Mouse (Mus musculus): ENCODE measurements around the gene Pvr. TPM values are rescaled to one million over a fixed set of nuclear protein-coding genes. Genes with fewer than 3 reads are reported as not detected.
A peak's percentile ranks its signal among the peaks of the same experiment; 100 is the strongest.

Gene Pvr
- 10 to 100 TPM; 10.7 to 13.3 TPM for total RNA-seq (2021)

DNA sequence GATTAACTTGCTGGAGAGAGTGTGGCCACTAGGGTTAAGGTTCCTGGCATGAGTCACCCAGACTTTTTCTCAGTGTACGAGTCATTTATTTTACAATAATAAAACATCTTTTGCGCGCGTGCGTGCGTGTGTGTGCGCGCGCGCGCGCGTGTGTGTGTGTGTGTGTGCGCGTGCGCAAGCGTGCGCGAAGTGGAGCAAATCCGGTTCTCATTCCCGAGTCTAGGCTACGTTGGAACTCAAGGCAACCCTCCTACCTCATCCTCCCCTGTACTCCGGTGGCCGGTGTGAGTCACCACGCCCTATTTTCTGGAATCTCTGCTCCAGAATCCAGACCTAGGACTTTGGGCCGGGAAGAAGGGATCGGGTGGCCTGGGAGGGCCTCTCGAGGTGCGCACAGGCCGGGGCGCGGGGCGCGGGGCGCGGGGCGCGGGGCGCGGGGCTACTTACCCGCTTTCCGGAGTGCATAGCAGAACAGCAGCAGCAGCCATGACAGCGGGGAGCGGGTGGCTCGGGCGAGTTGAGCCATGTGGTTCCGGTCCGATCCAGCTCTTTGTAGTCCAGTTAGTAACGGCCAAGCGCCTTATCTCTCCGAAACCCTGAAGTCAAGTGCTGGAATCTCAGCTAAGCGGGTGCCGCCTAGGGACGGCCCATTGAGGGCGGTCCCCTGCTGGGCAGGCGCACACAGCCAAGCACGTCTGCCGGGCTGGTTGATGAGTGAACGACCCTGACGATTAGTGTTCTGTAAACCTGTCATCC lies at the start of gene Pvr:
Pvr (minus strand) TSS at position 655 of the 756 bp plus-strand sequence.
- intact Hi-C loops (cut with DNase I), result no loop called here
- peak; percentile 79 to 88 for DNase-seq (ENCODE audit: low spot score in 2 of 2)

DNA sequence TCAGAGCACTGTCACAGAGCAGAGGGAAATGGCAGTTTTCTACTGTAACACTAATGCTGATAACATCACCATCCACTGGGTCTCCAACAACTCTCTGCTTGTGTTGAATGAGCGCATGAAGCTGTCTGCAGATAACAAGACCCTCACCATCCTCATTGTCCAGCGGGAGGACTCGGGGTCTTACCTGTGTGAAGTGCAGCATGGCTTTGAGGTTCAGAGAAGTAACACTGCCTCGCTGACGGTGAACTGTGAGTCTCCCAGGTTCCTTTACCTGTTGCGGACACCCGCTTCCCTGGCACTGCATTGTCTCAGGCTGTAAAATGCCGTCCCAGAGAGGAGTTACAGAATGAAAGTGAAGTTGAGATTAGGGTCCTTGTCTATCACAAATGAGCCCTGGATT lies 49.2 kb upstream of the Pvr start:
- no peak for DNase-seq (ENCODE audit: low spot score in 2 of 2)
- intact Hi-C loops (cut with DNase I), result no loop called here

DNA sequence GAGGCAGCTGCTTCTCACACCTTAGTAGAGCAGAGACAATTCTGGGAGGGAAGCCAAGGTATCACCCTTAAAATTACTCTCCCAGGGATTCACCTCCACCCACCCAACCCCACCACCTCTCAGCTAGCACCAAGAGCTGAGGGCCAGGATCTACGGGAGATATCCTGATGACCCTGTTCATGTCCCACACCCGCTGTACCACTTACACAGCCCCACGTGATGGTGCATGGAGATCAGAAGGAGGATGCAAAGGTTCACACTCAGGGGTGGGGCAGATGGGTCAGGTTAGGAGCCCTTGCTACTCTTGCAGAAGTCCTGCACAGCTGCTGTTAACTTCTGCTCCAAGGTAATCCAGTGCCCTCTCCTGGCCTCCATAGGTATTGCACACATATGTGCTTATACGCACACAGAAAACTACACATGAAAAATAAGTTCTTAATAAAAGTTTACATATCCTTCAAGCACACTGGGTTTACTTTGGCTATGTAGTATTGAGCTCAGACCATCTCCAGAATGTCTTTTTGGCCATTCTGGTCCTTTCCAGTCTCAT lies 48.7 kb upstream of the Pvr start:
- intact Hi-C loops (cut with DNase I), result no loop called here
- no peak for DNase-seq (ENCODE audit: low spot score in 2 of 2)

DNA sequence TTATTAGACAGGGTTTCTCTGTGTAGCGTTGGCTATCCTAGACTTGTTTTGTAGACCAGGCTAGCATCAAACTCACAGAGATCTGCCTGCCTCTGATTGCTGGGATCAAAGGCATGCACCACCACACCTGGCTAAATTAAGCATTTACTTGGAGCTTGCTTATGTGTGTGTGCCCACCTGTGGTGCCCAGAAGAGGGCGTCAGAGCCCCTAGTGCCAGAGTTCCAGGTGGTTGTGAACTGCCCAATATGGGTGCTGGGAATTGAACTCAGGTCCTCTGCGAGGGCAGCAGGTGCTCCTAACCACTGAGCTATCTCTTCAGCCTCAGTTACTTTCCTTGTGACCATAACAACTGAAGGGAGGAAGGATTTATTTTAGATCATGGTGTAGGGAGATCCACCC lies 48.1 kb upstream of the Pvr start:
- no peak for DNase-seq (ENCODE audit: low spot score in 2 of 2)
- intact Hi-C loops (cut with DNase I), result no loop called here

DNA sequence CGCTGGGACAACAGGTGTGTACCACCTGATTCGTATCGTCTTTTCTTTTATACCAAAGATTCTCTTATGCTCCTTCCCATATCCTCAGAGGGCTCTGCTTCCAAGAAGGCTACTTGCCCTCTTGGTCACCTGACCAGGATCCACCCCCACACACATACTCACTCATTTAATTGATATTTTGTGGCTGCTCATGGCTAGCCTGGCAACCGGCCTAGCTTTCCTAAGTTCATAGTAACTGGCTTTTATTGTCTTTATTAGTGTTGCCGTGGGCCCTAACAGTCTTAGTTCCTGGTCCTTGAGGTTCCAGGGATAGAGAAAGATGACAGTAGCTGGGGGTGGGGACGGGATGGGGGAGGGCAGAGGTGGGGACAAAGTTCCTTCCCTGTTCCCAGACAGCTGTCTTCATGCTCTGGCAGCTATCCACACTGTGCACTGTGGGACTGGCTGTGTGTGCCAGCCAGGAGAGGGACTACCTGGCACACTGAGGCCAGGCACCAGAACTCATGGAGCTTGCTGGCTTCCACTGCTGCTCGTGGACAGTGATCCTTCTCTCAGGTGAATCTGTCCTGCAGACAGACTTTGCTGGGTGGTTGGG lies 44.1 kb upstream of the Pvr start, which contains the start of gene Ceacam20:
Ceacam20 (plus strand) TSS at position 428 of the 595 bp plus-strand sequence.
- intact Hi-C loops (cut with DNase I), result no loop called here
- DNase-seq (ENCODE audit: low spot score in 2 of 2), result no peak

DNA sequence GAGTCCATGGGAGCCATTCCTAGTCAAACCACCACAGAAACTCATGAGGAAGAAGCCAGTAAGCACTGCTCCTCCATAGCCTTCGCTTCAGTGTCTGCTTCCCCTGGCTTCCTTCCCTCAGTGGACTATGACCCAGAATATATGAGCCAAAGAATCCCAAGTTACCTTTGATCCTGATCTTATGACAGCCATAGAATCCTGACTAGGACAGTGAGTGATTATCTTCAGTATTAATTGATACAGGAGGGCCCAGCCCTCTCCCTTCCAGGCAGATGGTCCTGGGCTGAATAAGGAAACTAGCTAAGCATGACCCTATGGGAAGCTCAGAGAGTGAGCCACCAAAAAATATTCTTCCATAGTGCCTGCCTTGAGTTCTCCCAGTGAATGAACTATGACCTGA lies 41.5 kb upstream of the Pvr start:
- intact Hi-C loops (cut with DNase I), result no loop called here
- DNase-seq (ENCODE audit: low spot score in 2 of 2), result no peak

DNA sequence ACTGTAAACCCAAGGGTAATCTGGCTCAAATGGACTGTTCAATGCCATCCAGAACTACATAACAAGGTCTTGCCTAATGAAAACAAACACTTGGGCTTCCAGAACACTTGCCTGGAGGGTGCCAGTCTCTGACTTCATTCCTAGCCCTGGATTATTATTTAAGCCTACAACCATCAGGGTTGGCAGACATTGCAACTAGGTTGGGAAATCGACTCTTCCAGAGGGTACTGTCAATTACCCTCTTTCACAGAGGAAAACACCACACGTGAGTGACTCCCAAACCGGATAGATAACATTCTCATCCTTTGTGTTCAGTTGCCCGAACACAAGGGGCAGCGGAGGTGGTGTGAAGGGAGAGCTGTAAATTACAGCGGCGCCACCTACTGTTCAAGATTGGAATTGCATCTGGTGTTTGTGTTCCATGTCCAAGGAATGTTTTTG lies 35.4 kb upstream of the Pvr start:
- DNase-seq (ENCODE audit: low spot score in 2 of 2), result peak; percentile 87 to 92
- intact Hi-C loops (cut with DNase I), result loop anchor here (1.0 to 5.0 kb wide), 2 partner anchors 46 to 154 kb away; no protein-coding TSS in a partner anchor

DNA sequence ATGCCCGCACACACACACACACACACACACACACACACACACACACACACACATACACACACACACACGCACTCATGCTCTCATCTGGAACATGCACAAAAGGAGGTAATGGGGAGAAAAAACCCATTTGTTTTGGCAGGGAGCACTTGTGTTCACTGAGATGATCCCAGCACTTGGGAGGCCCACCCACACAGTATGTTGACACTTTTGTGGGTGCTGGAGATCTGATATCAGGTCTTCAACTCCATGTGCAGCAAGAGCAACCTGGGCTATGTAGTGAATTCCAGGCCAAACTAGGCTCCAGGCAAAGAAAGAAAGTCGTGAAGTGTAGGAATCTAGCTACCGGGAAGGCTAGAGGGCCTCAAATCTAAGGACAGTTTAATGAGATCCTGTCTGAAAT lies 34.9 kb upstream of the Pvr start:
- intact Hi-C loops (cut with DNase I), result loop anchor here (1.0 to 5.0 kb wide), 2 partner anchors 46 to 154 kb away; no protein-coding TSS in a partner anchor

DNA sequence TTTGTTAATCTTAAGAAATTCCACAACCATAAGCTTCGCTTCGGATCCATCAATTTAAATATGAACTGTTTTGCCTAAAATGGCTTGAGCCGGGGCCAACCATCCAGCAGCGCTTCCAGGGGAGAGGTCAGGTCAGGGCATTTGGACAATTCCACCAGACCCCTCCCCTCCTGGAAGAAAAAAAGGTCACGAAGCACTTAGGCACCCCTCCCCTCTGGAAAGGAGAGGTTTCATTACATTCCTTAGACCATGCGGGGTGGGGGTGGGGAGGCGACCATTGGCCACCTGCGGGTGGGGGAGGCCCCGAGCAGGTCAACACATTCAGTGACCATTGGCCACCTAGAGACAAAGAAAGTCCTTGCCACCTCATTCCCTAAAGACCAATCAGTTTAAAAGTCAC lies 32.1 kb upstream of the Pvr start:
- intact Hi-C loops (cut with DNase I), result no loop called here
- no peak for DNase-seq (ENCODE audit: low spot score in 2 of 2)

More for the DNA sequence above, 34.9 kb upstream of the Pvr start:
- DNase-seq (ENCODE audit: low spot score in 2 of 2), result no peak

DNA sequence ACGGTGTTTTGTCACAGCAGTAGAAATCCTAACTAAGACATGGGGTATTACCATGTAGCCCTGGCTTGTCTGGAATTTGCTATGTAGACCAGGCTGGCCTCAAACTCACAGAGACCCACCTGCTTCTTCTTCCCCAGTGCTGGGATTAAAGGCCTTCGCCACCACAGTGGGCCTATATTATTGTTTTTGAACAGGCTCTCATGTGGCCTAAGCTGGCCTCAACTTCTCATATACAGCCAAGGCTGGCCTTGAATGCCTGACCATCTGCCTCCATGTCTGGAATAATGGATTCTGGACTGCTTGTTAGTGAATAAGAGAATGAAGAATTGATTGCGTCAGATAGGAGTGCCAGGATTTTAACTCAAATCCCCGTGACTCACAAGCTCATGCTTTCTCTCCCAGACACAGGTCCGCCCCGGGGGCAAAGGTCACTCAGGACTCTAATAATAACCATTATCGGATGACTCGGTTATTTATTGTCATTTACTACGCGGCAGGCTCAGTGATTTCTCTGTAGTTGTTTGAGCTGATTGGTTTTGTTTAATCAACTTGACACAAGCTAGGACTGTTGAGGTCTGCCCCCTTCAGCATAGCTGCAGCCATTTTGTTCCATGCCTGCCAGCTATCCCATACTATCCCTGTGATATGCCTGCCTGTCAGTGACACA lies 31.5 kb upstream of the Pvr start:
- intact Hi-C loops (cut with DNase I), result no loop called here

DNA sequence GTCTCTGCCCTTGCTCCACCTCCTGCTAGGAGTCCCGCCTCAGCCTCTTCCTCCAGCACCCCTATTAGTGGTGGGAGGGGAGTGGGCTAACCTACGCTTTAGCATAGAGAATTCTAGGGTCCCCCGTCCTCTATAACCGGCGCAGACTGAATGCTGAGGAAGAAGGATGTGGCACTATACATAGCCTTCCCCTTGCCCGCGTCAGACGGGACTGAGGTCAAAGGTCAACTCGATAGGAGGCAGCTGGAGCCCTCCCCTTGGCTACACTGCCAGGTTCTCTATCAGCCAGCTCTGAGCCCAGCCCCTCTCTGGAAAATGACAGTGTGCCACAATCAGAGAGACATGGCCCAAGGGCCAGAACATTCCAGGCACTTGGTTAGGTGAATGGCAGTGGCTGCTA lies 29.6 kb upstream of the Pvr start, which contains the start of gene Igsf23:
Igsf23 (minus strand) TSS at position 168 of the 400 bp plus-strand sequence.
- intact Hi-C loops (cut with DNase I), result no loop called here
- DNase-seq (ENCODE audit: low spot score in 2 of 2), result no peak

More for the DNA sequence above, 31.5 kb upstream of the Pvr start:
- no peak for DNase-seq (ENCODE audit: low spot score in 2 of 2)

DNA sequence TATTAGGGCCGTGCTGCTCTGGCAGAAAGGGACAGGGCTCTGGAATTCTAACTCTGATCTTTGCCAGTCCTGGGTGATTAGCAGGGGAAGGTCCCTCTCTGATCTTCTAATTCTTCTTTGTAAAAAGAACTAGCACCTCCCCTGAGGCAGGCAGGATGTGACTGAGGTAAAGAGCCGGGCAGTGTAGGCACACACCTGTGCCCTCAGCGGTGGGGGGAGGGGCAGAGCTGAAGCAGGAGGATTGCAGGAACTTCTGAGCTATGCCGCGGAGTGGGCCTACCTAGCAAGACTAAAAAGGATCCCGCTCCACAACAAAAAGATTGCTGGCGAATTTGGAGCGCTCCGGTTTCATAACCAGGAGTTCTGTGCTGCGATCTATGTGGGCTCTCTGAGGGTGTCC lies 29.0 kb upstream of the Pvr start:
- intact Hi-C loops (cut with DNase I), result no loop called here
- DNase-seq (ENCODE audit: low spot score in 2 of 2), result no peak

DNA sequence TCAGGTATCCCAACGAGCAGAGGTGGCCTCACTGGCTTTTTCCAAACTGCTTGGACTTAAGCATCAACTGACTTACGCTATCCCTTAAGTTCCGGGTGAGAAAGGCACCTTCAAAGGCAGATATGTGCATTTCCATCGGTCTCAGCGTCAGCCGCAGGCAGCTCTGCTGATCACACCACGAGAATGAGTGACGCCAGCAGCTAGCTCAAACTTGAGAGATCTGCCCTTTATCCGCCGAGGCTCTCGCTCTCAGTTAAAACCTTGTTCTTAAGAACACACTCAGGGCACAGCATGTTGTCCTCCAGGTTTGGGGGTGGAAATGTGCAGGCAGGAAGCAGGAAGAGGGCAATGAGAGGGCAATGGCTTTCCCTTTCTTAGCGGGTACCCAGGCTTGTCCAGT lies 28.0 kb upstream of the Pvr start:
- no peak for DNase-seq (ENCODE audit: low spot score in 2 of 2)
- intact Hi-C loops (cut with DNase I), result no loop called here

DNA sequence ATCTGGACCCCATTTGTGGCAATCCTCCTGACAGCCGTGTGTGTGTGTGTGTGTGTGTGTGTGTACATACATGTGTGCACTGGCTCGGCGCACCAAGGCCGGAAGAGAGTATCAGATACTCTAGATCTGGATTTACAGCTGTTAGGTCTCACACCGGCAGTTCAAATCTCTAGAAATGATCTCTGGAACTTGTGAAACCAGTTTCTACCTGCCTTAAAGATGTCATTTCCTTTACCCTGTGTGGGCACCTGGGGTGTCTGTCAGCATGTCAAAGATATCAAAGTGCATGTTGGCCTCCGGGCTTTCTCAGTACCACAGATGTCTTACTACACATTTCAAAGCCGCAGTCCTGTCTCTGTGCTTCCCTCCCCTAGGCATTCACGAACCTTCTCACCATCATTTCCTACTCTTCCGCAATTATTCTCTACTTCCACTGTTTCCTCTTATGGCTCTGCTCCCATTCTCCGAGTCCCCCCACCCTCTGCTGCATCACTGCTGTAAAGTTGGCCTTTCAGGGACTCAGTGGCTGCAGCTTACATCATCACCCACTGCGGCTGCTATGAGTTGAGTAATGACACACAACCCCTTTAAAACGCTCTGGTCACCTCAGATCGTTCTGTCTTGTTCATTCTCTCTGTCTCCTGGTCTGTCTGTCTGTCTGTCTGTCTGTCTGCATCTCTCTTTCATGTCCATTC lies 25.0 kb upstream of the Pvr start:
- intact Hi-C loops (cut with DNase I), result no loop called here
- DNase-seq (ENCODE audit: low spot score in 2 of 2), result no peak

DNA sequence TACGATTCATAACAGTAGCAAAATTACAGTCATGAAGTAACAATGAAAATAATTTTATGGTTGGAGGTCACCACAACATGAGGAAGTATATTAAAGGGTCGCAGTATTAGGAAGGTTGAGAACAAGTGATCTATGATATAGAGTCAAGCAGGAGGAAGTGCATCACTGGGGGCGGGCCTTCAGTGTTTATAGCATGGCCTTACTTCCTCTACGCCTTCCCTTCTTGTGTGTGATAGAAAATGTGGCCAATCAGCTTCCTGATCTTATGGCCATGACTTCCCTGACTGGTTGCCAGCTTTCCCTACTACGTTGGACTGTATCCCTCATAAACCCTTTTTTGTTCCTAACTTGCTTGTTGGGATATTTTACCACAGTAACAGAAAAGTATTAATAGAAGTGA lies 24.2 kb upstream of the Pvr start:
- intact Hi-C loops (cut with DNase I), result no loop called here
- no peak for DNase-seq (ENCODE audit: low spot score in 2 of 2)

DNA sequence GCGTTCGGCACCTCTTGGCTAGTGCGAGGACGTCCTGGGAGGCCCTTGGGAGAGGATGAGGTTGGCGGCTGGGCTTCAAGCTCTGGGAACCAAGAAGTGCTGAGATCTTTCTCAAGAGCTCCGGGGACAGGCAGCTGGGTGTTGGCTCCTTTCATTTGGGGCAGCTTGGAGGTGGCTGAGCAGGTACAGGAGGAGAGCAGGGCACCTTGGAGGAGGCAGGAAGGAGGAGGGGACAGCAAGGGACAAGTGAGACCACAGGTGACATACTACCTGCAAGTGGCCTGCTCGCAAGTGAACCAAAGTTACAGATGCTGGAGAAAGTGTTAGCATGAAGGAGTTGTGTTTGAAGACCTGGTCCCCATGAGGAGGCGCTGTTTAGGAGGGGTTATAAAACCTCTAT lies 23.7 kb upstream of the Pvr start:
- DNase-seq (ENCODE audit: low spot score in 2 of 2), result no peak
- intact Hi-C loops (cut with DNase I), result no loop called here

DNA sequence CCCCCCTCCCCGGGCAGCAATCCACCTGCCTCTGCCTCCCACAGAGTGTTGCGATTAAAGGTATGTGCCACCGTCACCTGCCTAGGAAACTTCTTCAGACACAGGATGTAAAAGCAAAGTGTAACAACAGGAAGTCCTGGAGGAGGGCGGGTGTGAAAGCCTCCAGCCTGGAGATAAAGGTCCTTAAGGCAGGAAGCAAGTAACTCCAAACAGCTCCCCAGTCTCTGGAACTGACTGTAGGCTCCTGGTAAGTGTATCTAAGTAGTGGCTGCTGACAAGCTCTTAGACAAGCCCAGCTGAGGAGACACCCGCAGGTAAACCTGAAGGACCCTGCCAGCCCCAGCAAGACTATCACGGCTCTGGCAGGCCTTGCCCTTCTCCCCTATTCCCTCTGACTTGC lies 19.3 kb upstream of the Pvr start:
- DNase-seq (ENCODE audit: low spot score in 2 of 2), result no peak
- intact Hi-C loops (cut with DNase I), result no loop called here

DNA sequence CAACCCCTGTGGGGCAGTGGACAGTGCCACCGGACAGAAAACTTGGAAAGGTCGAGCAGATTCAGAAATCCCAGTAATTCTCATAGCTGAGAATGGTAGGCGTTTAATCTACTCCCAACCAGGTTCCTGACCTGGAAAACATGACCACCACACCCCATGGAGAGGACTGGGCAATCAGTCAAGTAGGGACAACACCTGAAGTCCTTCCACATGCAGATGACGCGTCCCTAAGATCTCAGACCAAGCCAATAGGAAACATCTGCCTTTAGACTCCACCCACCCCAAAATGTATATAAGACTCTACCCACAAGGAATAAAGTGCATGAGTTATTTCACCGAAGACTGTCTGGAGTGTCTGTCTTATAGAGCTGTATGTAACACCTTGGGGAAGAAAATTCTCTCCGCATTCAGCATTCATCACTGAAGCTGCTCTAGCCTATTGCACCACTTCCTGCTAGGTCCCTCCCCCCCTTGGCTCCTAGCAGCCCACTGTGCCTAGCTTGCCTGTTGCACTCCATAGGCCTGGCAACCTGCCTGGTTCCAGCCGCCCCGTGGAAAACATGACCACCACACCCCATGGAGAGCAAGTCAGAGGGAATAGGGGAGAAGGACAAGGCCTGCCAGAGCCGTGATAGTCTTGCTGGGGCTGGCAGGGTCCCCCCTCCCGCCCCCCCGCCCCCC lies 18.7 kb upstream of the Pvr start:
- intact Hi-C loops (cut with DNase I), result no loop called here
- DNase-seq (ENCODE audit: low spot score in 2 of 2), result peak; percentile 29 to 62

DNA sequence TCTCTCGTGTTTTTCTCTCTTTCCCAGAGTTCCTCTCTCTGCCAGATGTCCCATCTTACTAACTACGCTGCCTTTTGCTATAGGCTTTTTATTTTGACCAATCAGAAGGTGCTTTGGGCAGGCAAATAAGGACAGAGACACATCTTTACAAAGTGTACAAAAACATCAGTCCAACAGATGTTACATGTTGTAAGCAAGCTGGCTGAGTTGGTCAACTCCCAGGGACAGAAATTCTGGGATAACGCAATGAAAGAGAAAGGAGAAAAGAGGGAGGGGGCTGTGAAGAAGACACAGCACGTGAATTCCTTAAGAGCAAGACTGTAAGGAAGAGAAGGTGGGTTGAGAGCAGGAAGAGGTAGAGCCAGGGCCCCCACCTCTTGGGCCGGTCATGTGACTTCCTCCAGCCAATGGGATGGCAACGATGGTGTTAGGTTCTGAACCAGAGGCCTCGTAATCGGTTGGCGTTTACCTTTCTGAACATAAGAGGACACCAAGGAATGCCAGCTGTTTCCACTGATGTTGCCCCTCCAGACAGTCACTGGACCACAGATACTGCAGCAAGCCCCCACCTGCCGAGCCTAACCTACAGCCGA lies 16.4 kb upstream of the Pvr start:
- intact Hi-C loops (cut with DNase I), result no loop called here

More for the DNA sequence above, 16.4 kb upstream of the Pvr start:
- no peak for DNase-seq (ENCODE audit: low spot score in 2 of 2)
